Mouse (Mus musculus) ES-E14 (cell line): ENCODE data around the gene Rab1a.

Experiments used
- HCFC1 ChIP-seq: IDR thresholded peaks from 2 replicates; pipeline ENCODE4 v1.6.1; 2012; ENCODE audit warnings: low read length, inconsistent platforms, borderline replicate concordance; ENCODE audit not compliant: insufficient read depth
- MAFK ChIP-seq: IDR thresholded peaks from 2 replicates; pipeline ENCODE4 v1.6.1; 2014; ENCODE audit warnings: mild to moderate bottlenecking, low read depth, low read length, inconsistent platforms; ENCODE audit not compliant: insufficient read depth
- ZC3H11A ChIP-seq: IDR thresholded peaks from 2 replicates; pipeline ENCODE4 v1.6.1; 2012; ENCODE audit warnings: low read depth, mild to moderate bottlenecking, inconsistent platforms, low read length, borderline replicate concordance
- ZNF384 ChIP-seq: IDR thresholded peaks from 2 replicates; pipeline ENCODE4 v1.6.1; 2012; ENCODE audit warnings: low read depth, low read length, inconsistent platforms

DNA sequence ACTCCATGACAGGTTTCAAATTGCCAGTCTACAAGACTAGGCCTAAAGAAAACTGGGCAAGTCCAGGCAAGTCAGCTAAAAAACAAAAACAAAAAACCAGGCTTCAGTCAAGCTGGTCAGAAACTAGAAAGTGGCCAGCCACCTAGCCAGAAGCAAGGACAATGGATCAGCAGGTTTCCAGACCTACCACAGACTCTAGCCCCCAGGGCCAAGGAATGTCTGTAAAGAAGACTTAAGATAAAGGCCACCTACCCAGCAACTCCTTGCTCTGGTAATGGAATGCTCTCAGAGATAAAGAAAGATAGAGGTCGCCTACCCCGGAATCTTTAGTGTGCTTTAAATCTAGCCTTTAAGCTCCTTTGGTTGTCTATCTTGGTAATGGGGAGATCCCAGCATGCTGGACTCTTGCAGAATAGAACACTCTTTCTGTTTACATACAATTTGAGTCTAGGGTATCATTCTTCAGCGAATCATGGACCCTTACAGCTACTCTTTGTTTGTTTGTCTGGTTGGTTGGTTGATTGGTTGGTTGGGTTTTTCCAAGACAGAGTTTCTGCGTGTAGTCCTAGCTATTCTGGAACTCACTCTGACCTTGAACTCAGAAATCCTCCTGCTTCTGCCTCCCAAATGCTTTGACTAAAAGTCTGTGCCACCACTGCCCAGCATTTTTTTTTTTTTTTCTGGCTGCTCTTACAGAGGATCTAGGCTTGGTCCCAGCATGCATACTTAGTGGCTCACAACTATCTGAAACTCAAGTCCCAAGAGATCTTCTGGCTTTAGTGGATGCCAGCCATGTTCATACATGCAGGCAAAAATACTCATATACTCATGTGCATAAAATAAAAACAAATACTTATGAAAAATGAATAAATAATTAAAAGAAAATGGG lies 36.0 kb upstream of the Rab1a start:
- TF ChIP-seq MAFK (no peak), HCFC1 (no peak), ZC3H11A (no peak), ZNF384 (peak; percentile 87)
